Mouse (Mus musculus): ENCODE results near the gene Cotl1.

DNA sequence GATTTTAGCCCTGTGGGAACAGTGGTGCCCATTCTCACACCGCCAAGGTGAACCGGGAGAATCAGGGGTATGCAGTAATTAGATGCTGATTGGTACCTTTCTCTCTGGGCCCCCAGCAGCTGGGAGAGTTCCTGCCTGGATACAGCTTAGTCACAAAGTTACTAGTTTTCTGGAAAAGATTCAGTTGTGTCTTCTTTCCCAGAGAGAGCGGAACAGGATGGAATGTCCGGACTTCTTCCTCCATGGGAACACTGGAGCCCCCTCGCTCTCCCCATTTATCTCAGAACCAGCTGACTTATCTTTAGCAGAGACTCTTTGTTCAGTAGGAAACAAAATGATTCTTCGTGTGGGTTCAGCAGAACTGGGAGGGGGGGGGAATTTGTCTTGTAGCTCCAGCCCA lies 22.4 kb upstream of the Cotl1 start:
- no peak for TF ChIP-seq GATA1 (IDR thresholded peaks at IDR 0.05; ENCODE audit: low read length)
- no peak for TF ChIP-seq TAL1 (IDR thresholded peaks at IDR 0.05; ENCODE audit: low read length)

All from erythroblast, embryonic 14.5 days (primary cell).